In genomic region chr10:86483968-86484367, GRCm38 (mm10) we compare ENCODE assay signal across 8 mouse cellular contexts. TPM values are rescaled to one million over a fixed set of nuclear protein-coding genes. Genes with fewer than 3 reads are reported as not detected.
DNase-seq lines count a peak whose midpoint lies in the region; ATAC-seq lines count a peak whose summit lies in the region.

No protein-coding gene starts in this region.

- peak; percentile 31 to 48 for DNase-seq in adrenal gland, adult 18-20 months (ENCODE audit: low spot score in 2 of 2)
- DNase-seq in adrenal gland, postnatal 4 days (ENCODE audit: low spot score in 2 of 2): no peak
- DNase-seq in kidney, postnatal 4 days: peak; percentile 56 to 62
- no peak for DNase-seq in kidney, adult 18-20 months
- DNase-seq in adrenal gland, postnatal 10 days: peak; percentile 58
- DNase-seq in lung, adult 18-20 months: peak; percentile 17 to 23
- DNase-seq in thymus, postnatal 36 days: peak; percentile 15 to 17

- no peak for ATAC-seq in erythroid progenitor cell, adult 5-6 weeks (replicated peaks; ENCODE audit: low FRiP score, poor library complexity, severe bottlenecking)

RNA-seq across cellular contexts. Expression of gene Syn3, which starts 14.7 kb away (rescaled TPM):
- 1 to 10 TPM; 1.6 to 1.9 TPM for total RNA-seq in adrenal gland, adult 18-20 months (2021)
- 1 to 10 TPM; 5.0 to 6.8 TPM for total RNA-seq in adrenal gland, postnatal 4 days (2021)
- 1 to 10 TPM; 2.9 to 3.8 TPM for total RNA-seq in adrenal gland, postnatal 10 days (2021)
- not detected in 2 replicates for total RNA-seq in erythroid progenitor cell, adult 5-6 weeks (2015; ENCODE audit: low replicate concordance)
- total RNA-seq in erythroid progenitor cell, adult 5-6 weeks (2017; ENCODE audit: low replicate concordance): not detected in 2 replicates

Comparison
In these comparisons a context has a peak if more than half of its experiments do, and no peak if none do; other contexts are left out.
1. DNase-seq: peak in adrenal gland, adult 18-20 months (2 of 2), kidney, postnatal 4 days (2 of 2), adrenal gland, postnatal 10 days (single experiment), lung, adult 18-20 months (2 of 2) and thymus, postnatal 36 days (2 of 2); none in adrenal gland, postnatal 4 days (0 of 2) and kidney, adult 18-20 months (single experiment).